Mouse (Mus musculus) granulocyte monocyte progenitor cell, adult 5-6 weeks (primary cell): ENCODE data around the gene Mapk6. TPM values are rescaled to one million over a fixed set of nuclear protein-coding genes. Genes with fewer than 3 reads are reported as not detected.
"Not testable (repeated sequence)": the region's sequence is repeated elsewhere in the genome, so short reads cannot be mapped to it uniquely, and the experiment has no call there.

ENCODE experiments used
- ATAC-seq: replicated peaks from 2 replicates; pipeline ENCODE4 v1.8.0; 2016; ENCODE audit warnings: mild to moderate bottlenecking, moderate TSS enrichment, inconsistent platforms; ENCODE audit not compliant: poor library complexity, severe bottlenecking
- total RNA-seq, 2 experiments: library from RNA; stranded (forward) in 1 of 2; stranded (reverse) in 1 of 2; fragments of 200-712, 200-1000 nt in 1 of 2; fragments of >200 nt in 1 of 2; fragmentation: Nextera tagmentation in 1 of 2; gene quantifications; 2 replicates each; pipeline ENCODE4 v1.2.3; 2014 to 2017

Mapk6 gene
- total RNA-seq, 2 experiments from 2014 or later = 47.8 to 71.6 TPM

GRCm38 (mm10) chr9:75384337-75384962, 25.4 kb downstream of the Mapk6 start:
- ATAC-seq = no peak

DNA sequence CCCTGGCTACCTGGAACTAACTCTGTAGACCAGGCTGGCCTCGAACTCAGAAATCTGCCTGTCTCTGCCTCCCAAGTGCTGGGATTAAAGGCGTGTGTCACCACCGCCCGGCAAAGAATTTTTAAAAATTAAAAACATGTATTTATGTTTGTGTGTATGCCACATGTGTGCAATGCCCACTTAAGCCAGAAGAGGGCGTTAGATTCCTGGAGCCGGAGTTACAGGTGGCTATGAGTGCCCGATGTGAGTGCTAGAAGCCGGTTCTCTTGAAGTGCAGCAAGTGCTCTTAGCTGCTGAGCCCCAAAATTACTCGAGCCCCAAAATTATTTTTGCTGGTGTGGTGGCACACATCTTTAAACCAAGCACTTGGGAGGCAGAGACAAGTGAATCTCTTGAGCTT, 26.0 kb downstream of the Mapk6 start:
- ATAC-seq = no peak

DNA sequence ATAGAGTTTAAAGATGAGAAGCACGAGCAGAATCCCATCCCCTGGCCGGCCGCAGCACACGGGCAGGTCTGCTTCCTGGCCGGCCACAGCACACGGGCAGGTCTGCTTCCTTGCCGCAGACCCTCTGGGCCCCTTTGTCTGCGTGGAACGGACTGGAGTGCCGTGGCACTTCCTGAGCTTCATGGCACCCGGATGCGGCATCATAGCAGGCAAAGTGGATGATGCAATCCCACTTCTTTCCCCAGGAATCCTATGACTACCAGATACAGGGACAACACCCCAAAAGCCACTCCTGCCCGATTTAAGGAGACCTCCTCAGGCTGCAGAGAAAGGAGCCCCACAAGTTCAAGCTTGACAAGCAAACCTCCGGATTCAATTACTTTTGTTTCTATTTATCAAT, 27.0 kb downstream of the Mapk6 start:
- ATAC-seq = no peak

GRCm38 (mm10) chr9:75378774-75379173, 31.0 kb downstream of the Mapk6 start:
- ATAC-seq = no peak

GRCm38 (mm10) chr9:75376428-75376827, 33.4 kb downstream of the Mapk6 start:
- no peak for ATAC-seq

GRCm38 (mm10) chr9:75375606-75376005, 34.2 kb downstream of the Mapk6 start:
- no peak for ATAC-seq

DNA sequence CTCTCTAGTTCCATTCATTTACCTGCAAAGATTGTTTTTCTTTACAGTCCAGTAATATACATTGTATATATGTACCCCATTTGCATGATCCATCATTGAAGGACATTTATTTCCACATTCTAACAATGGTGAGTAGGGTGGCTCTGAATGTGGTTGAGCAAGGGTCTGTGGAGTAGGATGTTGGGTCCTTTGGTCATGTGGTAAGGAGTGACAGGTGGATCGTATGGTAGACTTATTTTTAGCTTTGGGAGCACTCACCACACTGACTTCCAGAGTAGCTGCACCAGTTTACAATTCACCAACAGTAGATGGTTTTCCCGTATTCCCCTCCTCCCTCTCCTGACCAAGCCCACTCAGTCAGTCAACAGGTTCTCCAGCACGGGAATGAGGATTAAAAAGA, 41.0 kb downstream of the Mapk6 start:
- ATAC-seq = no peak

DNA sequence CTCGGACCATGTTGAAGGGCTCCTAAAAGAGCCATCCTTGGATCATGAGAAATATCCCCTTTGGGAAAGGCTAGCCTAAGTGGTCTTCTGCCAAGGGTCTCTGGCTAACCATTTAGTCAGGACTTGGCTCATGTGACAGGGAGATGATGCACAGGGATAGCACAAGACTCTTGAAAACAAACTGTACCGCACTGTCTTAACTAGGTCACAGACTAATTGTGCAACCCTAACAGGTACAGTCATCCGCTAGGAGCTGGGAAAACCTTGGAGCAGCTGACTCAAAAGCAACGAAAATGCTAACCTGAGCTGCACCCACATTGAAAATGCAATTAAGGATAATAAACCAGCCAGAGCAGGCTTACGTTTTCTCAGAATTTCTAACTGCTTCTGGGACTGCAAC, 43.6 kb downstream of the Mapk6 start:
- ATAC-seq = no peak

- ATAC-seq = no peak
Measured at GRCm38 (mm10) chr9:75365195-75365594, 44.6 kb downstream of the Mapk6 start.

- not testable (repeated sequence) for ATAC-seq
Measured at GRCm38 (mm10) chr9:75363702-75364101, 46.1 kb downstream of the Mapk6 start.

DNA sequence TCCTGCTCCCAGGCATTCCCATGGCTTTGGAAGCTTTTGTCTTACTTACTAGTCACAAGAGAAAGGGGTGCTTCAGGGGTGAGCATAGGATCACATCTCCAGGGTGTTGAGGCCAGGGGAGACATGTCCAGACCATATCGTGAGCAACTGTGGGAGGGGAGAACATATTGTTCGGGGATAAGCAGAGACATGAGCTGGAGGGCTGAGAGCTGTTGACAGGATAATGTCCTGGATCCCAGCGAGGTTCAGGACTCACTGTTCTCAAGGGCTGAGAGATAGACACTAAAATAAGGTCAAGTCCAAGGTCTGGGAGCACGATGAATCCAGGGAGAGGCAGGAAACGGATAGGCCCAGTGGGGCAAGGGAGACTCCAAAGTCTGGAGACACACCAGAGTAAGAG, 46.8 kb downstream of the Mapk6 start:
- ATAC-seq = no peak

DNA sequence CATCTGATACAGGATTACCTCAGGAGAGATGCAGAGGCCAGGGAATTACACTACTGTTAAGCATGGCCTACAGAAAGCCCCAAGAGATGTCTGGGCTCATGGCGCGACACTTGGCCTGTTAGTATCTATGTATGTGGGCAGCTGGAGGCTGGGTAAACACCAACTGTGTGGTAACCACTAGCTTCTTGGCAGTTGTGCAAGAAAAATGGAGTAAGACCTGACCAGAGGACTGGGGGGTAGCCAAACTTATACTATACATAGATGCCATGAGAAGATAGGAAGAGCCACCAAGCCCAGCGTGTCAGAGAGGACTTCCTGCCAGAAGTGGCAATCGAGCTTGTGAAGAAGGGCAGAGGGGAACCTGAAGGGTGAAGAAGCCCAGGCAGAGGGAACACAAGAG, 47.6 kb downstream of the Mapk6 start:
- peak; percentile 90 for ATAC-seq

DNA sequence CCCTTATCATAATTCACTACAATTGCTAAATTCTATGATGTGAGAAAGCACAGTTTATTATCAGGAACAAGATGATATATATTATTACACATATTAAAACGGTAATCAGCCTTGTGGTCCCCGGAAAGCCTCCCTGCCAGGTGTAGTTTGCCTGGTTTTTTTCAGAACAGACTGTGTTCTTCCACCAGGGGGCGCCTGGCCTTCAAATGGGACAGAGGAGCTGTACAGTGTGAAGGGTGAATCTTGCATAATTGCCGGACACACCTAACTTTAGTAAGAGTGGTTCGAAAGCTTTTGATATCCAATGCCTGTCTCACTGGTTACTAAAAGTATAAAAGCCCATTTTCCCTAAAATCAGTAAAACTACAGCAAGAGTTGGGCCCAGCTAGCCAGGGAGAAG, 48.1 kb downstream of the Mapk6 start:
- ATAC-seq = peak; percentile 72

- ATAC-seq = no peak
Measured at GRCm38 (mm10) chr9:75357087-75357654, 52.6 kb downstream of the Mapk6 start.

GRCm38 (mm10) chr9:75355783-75356182, 54.0 kb downstream of the Mapk6 start:
- ATAC-seq = no peak

DNA sequence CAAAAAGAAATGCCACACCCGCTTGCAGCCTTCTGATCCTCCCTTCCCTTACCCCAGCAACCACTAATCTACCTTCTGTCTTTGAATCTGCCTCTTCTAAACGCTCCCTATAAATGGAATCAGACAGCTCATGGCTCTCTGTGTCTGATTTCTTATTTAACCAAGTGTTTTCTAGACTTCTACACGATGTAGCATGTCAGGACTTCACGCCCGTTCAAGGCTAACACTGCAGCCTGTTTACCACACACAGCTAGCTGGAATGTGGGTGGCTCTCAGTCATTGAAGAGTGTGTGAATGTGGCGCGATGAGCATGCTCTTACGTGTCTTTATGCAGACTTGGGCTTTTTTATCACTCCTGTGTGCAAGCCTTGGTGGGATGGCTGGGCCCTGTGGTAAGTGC, 56.7 kb downstream of the Mapk6 start:
- ATAC-seq = no peak

DNA sequence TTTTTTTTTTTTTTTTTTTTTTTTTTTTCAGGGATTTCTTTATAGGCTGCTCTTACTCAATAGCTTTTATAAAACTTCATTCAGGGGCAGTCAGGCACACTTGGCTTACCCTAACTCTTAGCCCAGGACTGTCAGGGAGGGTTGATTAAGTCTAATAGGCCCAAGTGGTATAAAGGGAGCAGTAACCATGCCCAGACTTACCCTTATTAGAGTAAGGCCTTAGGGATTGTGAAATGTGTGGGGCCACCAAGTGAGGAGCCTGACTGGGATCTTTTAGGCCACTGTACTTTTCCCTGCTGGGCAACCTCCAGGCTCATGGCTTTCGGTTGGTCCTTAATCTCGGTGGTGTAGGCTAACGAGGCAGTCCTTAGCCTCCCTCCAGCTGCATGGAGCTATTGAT, 61.2 kb downstream of the Mapk6 start:
- 0 out of 2 replicates have a peak, but pooled peaks have one; percentile 7 for ATAC-seq

GRCm38 (mm10) chr9:75348066-75348465, 61.7 kb downstream of the Mapk6 start:
- no peak for ATAC-seq

- no peak for ATAC-seq
Measured at GRCm38 (mm10) chr9:75347458-75347857, 62.3 kb downstream of the Mapk6 start, which contains the start of gene Bcl2l10. Gene Bcl2l10 (plus strand): TSS chr9:75347758.

GRCm38 (mm10) chr9:75342433-75342832, 67.4 kb downstream of the Mapk6 start:
- ATAC-seq = peak; percentile 97

- ATAC-seq = no peak
Measured at GRCm38 (mm10) chr9:75338016-75338415, 71.8 kb downstream of the Mapk6 start.

DNA sequence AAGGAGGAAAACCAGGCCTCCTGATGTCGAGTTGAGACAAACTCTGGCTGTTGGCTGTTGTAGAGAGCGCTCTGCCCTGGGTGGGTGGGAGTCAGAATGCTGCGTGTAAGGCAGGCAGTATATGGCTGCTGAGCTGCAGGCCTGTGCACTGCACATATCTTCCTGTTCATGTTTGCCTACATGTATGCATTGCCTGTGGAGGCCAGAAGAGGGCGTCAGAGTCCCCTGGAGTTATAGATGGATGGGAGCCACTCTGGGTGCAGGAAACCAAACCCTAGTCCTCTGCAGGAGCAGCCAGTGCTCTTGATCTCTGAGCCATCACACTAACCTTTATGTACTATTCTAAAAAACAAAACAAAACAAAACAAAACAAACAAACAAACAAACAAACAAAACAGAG, 75.4 kb downstream of the Mapk6 start:
- no peak for ATAC-seq
